Mouse (Mus musculus) adrenal gland, adult 2 months (tissue): ENCODE measurements around the gene Tpx2. TPM values are rescaled to one million over a fixed set of nuclear protein-coding genes. Genes with fewer than 3 reads are reported as not detected.

Experiments used
- microRNA-seq, 2 experiments: library from miRNA; unstranded; fragments of <30 nt; microRNA quantifications; one replicate each; pipeline ENCODE4 v1.2.0; 2021
- polyA plus RNA-seq: library from polyadenylated mRNA; depleted of rRNA; stranded (reverse); fragments of >200 nt; gene quantifications from 2 replicates; pipeline ENCODE4 v1.2.3, GENCODE M21; 2012; rRNA removed
- total RNA-seq, 2 experiments: library from RNA; stranded (reverse); gene quantifications; 2 replicates each; pipeline ENCODE4 v1.2.3; 2021

Tpx2 gene
- total and polyA plus RNA-seq, 3 experiments = 0.40 to 4.2 (median 2.0) TPM

Small RNA genes within 50 kb of the gene (microRNA-seq; reads per million reads assigned to microRNA genes)
- gene Mir5622 = 0 reads per million in 2 experiments

Other genes with a start within 250 kb of the Tpx2 start
- not detected for gene Defb45, start 248.6 kb upstream of the Tpx2 start, total RNA-seq
- gene Defb45, start 248.6 kb upstream of the Tpx2 start, polyA plus RNA-seq = not detected in 2 replicates
- gene Defb36, start 243.6 kb upstream of the Tpx2 start, total RNA-seq = under 1 TPM in 1 of 2 experiments, not detected in 1; 0.73 TPM
- gene Defb36, start 243.6 kb upstream of the Tpx2 start, polyA plus RNA-seq = 0.86 and 0.95 TPM in 2 replicates
- gene Defb25, start 224.9 kb upstream of the Tpx2 start, total RNA-seq = not detected
- 1.0 TPM in 1 of 2 replicates, not detected in the other for gene Defb25, start 224.9 kb upstream of the Tpx2 start, polyA plus RNA-seq
- gene Rem1, start 221.0 kb upstream of the Tpx2 start, total RNA-seq = 10 to 100 TPM; 11.3 to 18.1 TPM
- gene Rem1, start 221.0 kb upstream of the Tpx2 start, polyA plus RNA-seq = 11.9 and 21.0 TPM in 2 replicates
- 100 to 1,000 TPM; 164 to 202 TPM for gene H13, start 178.5 kb upstream of the Tpx2 start, total RNA-seq
- gene H13, start 178.5 kb upstream of the Tpx2 start, polyA plus RNA-seq = 358 and 395 TPM in 2 replicates
- gene Mcts2, start 160.9 kb upstream of the Tpx2 start, total RNA-seq = 10 to 100 TPM; 26.7 to 32.9 TPM
- 1.9 and 2.3 TPM in 2 replicates for gene Mcts2, start 160.9 kb upstream of the Tpx2 start, polyA plus RNA-seq
- gene Id1, start 111.7 kb upstream of the Tpx2 start, total RNA-seq = 10 to 100 TPM; 41.5 to 67.3 TPM
- gene Id1, start 111.7 kb upstream of the Tpx2 start, polyA plus RNA-seq = 186 and 275 TPM in 2 replicates
- gene Cox4i2, start 93.8 kb upstream of the Tpx2 start, total RNA-seq = 1 to 10 TPM; 1.4 to 3.4 TPM
- 3.9 and 4.4 TPM in 2 replicates for gene Cox4i2, start 93.8 kb upstream of the Tpx2 start, polyA plus RNA-seq
- 10 to 100 TPM; 54.3 to 79.7 TPM for gene Bcl2l1, start 16.2 kb upstream of the Tpx2 start, total RNA-seq
- gene Bcl2l1, start 16.2 kb upstream of the Tpx2 start, polyA plus RNA-seq = 42.4 and 43.8 TPM in 2 replicates
- not detected for gene Mylk2, start 63.4 kb downstream of the Tpx2 start, total RNA-seq
- gene Mylk2, start 63.4 kb downstream of the Tpx2 start, polyA plus RNA-seq = not detected in 2 replicates
- 1 to 10 TPM; 3.2 to 3.7 TPM for gene Foxs1, start 85.2 kb downstream of the Tpx2 start, total RNA-seq
- 11.1 and 13.1 TPM in 2 replicates for gene Foxs1, start 85.2 kb downstream of the Tpx2 start, polyA plus RNA-seq
- 1 to 10 TPM; 2.7 to 2.9 TPM for gene Dusp15, start 103.7 kb downstream of the Tpx2 start, total RNA-seq
- 0.82 and 1.8 TPM in 2 replicates for gene Dusp15, start 103.7 kb downstream of the Tpx2 start, polyA plus RNA-seq
- under 1 TPM; 0.40 to 0.90 TPM for gene Ttll9, start 114.5 kb downstream of the Tpx2 start, total RNA-seq
- 0.06 and 0.33 TPM in 2 replicates for gene Ttll9, start 114.5 kb downstream of the Tpx2 start, polyA plus RNA-seq
- gene Pdrg1, start 167.5 kb downstream of the Tpx2 start, total RNA-seq = 100 to 1,000 TPM; 146 to 245 TPM
- 53.5 and 58.0 TPM in 2 replicates for gene Pdrg1, start 167.5 kb downstream of the Tpx2 start, polyA plus RNA-seq
- 1 to 10 TPM in 1 of 2 experiments, under 1 TPM in 1; 0.49 to 1.0 TPM for gene Xkr7, start 183.9 kb downstream of the Tpx2 start, total RNA-seq
- gene Xkr7, start 183.9 kb downstream of the Tpx2 start, polyA plus RNA-seq = 1.0 and 1.6 TPM in 2 replicates
- 10 to 100 TPM; 12.7 to 15.3 TPM for gene Ccm2l, start 218.0 kb downstream of the Tpx2 start, total RNA-seq
- 37.1 and 49.1 TPM in 2 replicates for gene Ccm2l, start 218.0 kb downstream of the Tpx2 start, polyA plus RNA-seq